23 mouse cellular contexts compared by ENCODE assay signal in the genomic region with DNA sequence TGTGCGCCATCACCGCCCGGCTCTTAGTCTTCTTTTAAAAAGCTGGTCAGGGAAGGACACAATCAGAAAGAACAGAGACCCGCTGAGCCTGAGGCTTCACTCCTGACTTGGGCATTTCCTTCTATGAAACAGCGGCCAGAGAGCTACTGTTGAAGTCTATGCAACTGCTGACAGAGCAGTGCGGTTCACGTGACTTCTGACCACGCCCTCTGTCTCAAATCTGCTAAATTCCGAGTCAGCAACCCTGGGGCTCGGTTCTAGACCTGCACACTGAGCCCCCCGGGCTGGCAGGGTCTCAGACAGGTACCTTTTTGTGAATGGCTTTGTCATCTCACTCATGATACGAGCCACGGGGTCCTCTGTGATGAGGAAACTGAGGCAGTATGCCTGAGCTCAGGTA. TPM values are rescaled to one million over a fixed set of nuclear protein-coding genes. Genes with fewer than 3 reads are reported as not detected.
DNase-seq lines count a peak whose midpoint lies in the region; ATAC-seq and TF ChIP-seq lines count a peak whose summit lies in the region.
"Had no signal": no experiment of that assay in that cellular context is flagged by ENCODE, and none has a peak within 500 bp of the region (broad histone marks: within the 10 kb centered on the region; RNA-seq: fewer than 3 reads in every experiment).

No protein-coding gene starts in this region.

- TF ChIP-seq POLR2A in kidney, adult 2 months (IDR thresholded peaks at IDR 0.05; ENCODE audit: low read depth, low read length) = no peak
- no peak for TF ChIP-seq POLR2A in testis, adult 2 months (IDR thresholded peaks at IDR 0.05; ENCODE audit: control insufficient read depth, low read depth, low read length)

- no peak for TF ChIP-seq CTCF in kidney, adult 2 months (conservative IDR thresholded peaks at IDR 0.05; ENCODE audit: insufficient read depth, insufficient read length, low read depth, low read length)
- no peak for TF ChIP-seq CTCF in testis, adult 2 months (IDR thresholded peaks at IDR 0.05; ENCODE audit: control insufficient read depth, insufficient read depth, insufficient replicate concordance, low read depth, low read length)

- no peaks in the 10 kb centered on the region for H3K36me3 ChIP-seq in kidney, adult 2 months (ENCODE audit: control insufficient read depth, insufficient read depth, low read length)
- H3K36me3 ChIP-seq in kidney, embryonic 15.5 days = no peaks in the 10 kb centered on the region
- no peaks in the 10 kb centered on the region for H3K36me3 ChIP-seq in testis, adult 2 months (ENCODE audit: control insufficient read depth, insufficient read depth, low read length)
- H3K36me3 ChIP-seq: embryonic facial prominence, embryonic 15.5 days; hindbrain, embryonic 12.5 days; neural tube, embryonic 12.5 days had no signal

- H3K4me1 ChIP-seq in kidney, adult 2 months (ENCODE audit: control insufficient read depth, insufficient read depth, low read length) = no peaks in the 10 kb centered on the region
- peaks cover 6% of the 10 kb centered on the region; the same call in 1 of the 2 replicates for H3K4me1 ChIP-seq in kidney, embryonic 15.5 days
- peaks cover 11% of the 10 kb centered on the region for H3K4me1 ChIP-seq in testis, adult 2 months (ENCODE audit: control insufficient read depth, insufficient read depth, low read length)
- H3K4me1 ChIP-seq: hindbrain, embryonic 12.5 days; neural tube, embryonic 12.5 days had no signal

- no peak overlapping the region for H3K4me2 ChIP-seq in kidney, embryonic 15.5 days
- H3K4me2 ChIP-seq: embryonic facial prominence, embryonic 15.5 days; heart, embryonic 11.5 days; hindbrain, embryonic 12.5 days; midbrain, embryonic 11.5 days; neural tube, embryonic 12.5 days had no signal

- H3K27ac ChIP-seq in kidney, adult 2 months (ENCODE audit: insufficient read depth, low read depth, low read length) = no peak overlapping the region
- no peak overlapping the region for H3K27ac ChIP-seq in kidney, embryonic 15.5 days
- no peak overlapping the region for H3K27ac ChIP-seq in testis, adult 2 months (ENCODE audit: control insufficient read depth, insufficient read depth, low read depth, low read length)
- H3K27ac ChIP-seq: embryonic facial prominence, embryonic 15.5 days; hindbrain, embryonic 12.5 days; neural tube, embryonic 12.5 days had no signal

- H3K9me3 ChIP-seq in kidney, embryonic 15.5 days (replicated peaks) = no peaks in the 10 kb centered on the region
- H3K9me3 ChIP-seq: embryonic facial prominence, embryonic 15.5 days; hindbrain, embryonic 12.5 days; neural tube, embryonic 12.5 days had no signal

- DNase-seq in kidney, adult 2 months = peak; percentile 38
- no peak for DNase-seq in testis, postnatal 14 days (ENCODE audit: low spot score)
- DNase-seq in ZHBTc4 (ENCODE audit: low read depth, low spot score) = peak; percentile 85
- peak; percentile 4 for DNase-seq in yolk sac, embryonic 10.5 days (ENCODE audit: low spot score)
- DNase-seq in heart, adult 9 months (ENCODE audit: low spot score in 2 of 2) = no peak
- no peak for DNase-seq in urinary bladder, adult 18-20 months (ENCODE audit: low spot score in 2 of 2)
- DNase-seq: adrenal gland, postnatal 25 days; cerebellum, adult 11-12 months; cerebellum, postnatal 25 days; heart, postnatal 10 days; liver; lung, postnatal 4 days had no signal

- ATAC-seq in kidney, embryonic 15.5 days (replicated peaks; ENCODE audit: low FRiP score) = no peak
- ATAC-seq: forebrain, embryonic 16.5 days; inflammation-experienced regulatory T-cells, adult 6 months had no signal

- 74% methylated on average over 13 of the region's 13 CpGs for WGBS in kidney, adult 2 months
- 79% methylated on average over 13 of the region's 13 CpGs for WGBS in kidney, embryonic 15.5 days

- H3K9ac ChIP-seq in kidney, embryonic 15.5 days = no peak overlapping the region
- H3K9ac ChIP-seq: embryonic facial prominence, embryonic 15.5 days; hindbrain, embryonic 12.5 days; neural tube, embryonic 12.5 days had no signal

- H3K4me3 ChIP-seq in kidney, adult 2 months (ENCODE audit: insufficient read depth, low read depth, low read length) = no peak overlapping the region
- H3K4me3 ChIP-seq in kidney, embryonic 15.5 days (replicated peaks) = no peak overlapping the region
- H3K4me3 ChIP-seq in testis, adult 2 months (ENCODE audit: control insufficient read depth, low read depth, low read length) = peak overlapping the region; percentile 21
- H3K4me3 ChIP-seq: embryonic facial prominence, embryonic 15.5 days; hindbrain, embryonic 12.5 days; neural tube, embryonic 12.5 days had no signal

- no peaks in the 10 kb centered on the region for H3K27me3 ChIP-seq in kidney, adult 2 months (replicated peaks; ENCODE audit: control insufficient read depth, insufficient read depth, low read length)
- no peaks in the 10 kb centered on the region for H3K27me3 ChIP-seq in kidney, embryonic 15.5 days
- no peaks in the 10 kb centered on the region for H3K27me3 ChIP-seq in testis, adult 2 months (ENCODE audit: control insufficient read depth, insufficient read depth, low read length)
- H3K27me3 ChIP-seq: CH12.LX; embryonic facial prominence, embryonic 15.5 days; hindbrain, embryonic 12.5 days; neural tube, embryonic 12.5 days had no signal

RNA-seq across cellular contexts. Expression of a gene that starts 7.6 kb away (rescaled TPM):
- 79.7 and 85.4 TPM in 2 replicates for polyA plus RNA-seq in kidney, adult 2 months (2012; rRNA removed)
- 4.7 and 6.8 TPM in 2 replicates for polyA plus RNA-seq in kidney, embryonic 15.5 days (2015; fragmentation: Nextera tagmentation; extraction: Ambion mirVana)
- polyA plus RNA-seq in testis, adult 2 months (2012; rRNA removed) = 73.3 and 76.3 TPM in 2 replicates

RNA-seq across cellular contexts. Expression of a gene that starts 13.1 kb away (rescaled TPM):
- 18.2 and 25.8 TPM in 2 replicates for polyA plus RNA-seq in kidney, adult 2 months (2012; rRNA removed)
- not detected in 2 replicates for polyA plus RNA-seq in kidney, embryonic 15.5 days (2015; fragmentation: Nextera tagmentation; extraction: Ambion mirVana)
- polyA plus RNA-seq in testis, adult 2 months (2012; rRNA removed) = 3.6 and 4.1 TPM in 2 replicates
- polyA plus RNA-seq: embryonic facial prominence, embryonic 15.5 days; inflammation-experienced regulatory T-cells, adult 6 months; liver, embryonic 16.5 days; neural tube, embryonic 12.5 days had no signal

RNA-seq across cellular contexts. Expression of a gene that starts 48.7 kb away (rescaled TPM):
- polyA plus RNA-seq in kidney, adult 2 months (2012; rRNA removed) = 30.1 and 33.8 TPM in 2 replicates
- polyA plus RNA-seq in kidney, embryonic 15.5 days (2015; fragmentation: Nextera tagmentation; extraction: Ambion mirVana) = 0.27 and 0.49 TPM in 2 replicates
- 2.2 and 2.9 TPM in 2 replicates for polyA plus RNA-seq in testis, adult 2 months (2012; rRNA removed)
- polyA plus RNA-seq: heart, embryonic 11.5 days; hindbrain, embryonic 12.5 days; midbrain, embryonic 11.5 days; neural tube, embryonic 12.5 days had no signal

RNA-seq across cellular contexts. Expression of a gene that starts 50.9 kb away (rescaled TPM):
- 21.9 and 23.4 TPM in 2 replicates for polyA plus RNA-seq in kidney, adult 2 months (2012; rRNA removed)
- polyA plus RNA-seq in kidney, embryonic 15.5 days (2015; fragmentation: Nextera tagmentation; extraction: Ambion mirVana) = 20.3 and 21.8 TPM in 2 replicates
- polyA plus RNA-seq in testis, adult 2 months (2012; rRNA removed) = 4.1 and 5.2 TPM in 2 replicates

RNA-seq across cellular contexts. Expression of a gene that starts 53.9 kb away (rescaled TPM):
- polyA plus RNA-seq in kidney, adult 2 months (2012; rRNA removed) = 29.0 and 32.3 TPM in 2 replicates
- 2.7 and 3.1 TPM in 2 replicates for polyA plus RNA-seq in kidney, embryonic 15.5 days (2015; fragmentation: Nextera tagmentation; extraction: Ambion mirVana)
- polyA plus RNA-seq in testis, adult 2 months (2012; rRNA removed) = 3.5 and 3.9 TPM in 2 replicates

Comparison
In these comparisons a context has a peak if more than half of its experiments do, and no peak if none do; other contexts are left out.
1. DNase-seq: peak in kidney, adult 2 months (single experiment), ZHBTc4 (single experiment) and yolk sac, embryonic 10.5 days (single experiment); none in testis, postnatal 14 days (single experiment), heart, adult 9 months (0 of 2) and urinary bladder, adult 18-20 months (0 of 2).